Mouse (Mus musculus) gastrocnemius, postnatal 36 days (tissue): ENCODE measurements at regions not wholly inside any gene's neighbourhood (a gene's known extent, or its start where the extent isn't known, plus 50 kb on each side); places are given as distances from the start of the nearest gene placed in this dataset.

Experiments
- DNase-seq, 2 experiments: peaks; one replicate each; pipeline ENCODE4 v3.0.0; 2022
- intact Hi-C: fragments of 180-260 bp; cut with DNase I; formaldehyde crosslinking; loops from one replicate; pipeline ENCODE4 v1.15.1; 2025

GRCm38 (mm10) chr2:160256251-160256650, 77.7 kb downstream of the Gm826 start:
- intact Hi-C loops = no loop called here
- DNase-seq = no peak

DNA sequence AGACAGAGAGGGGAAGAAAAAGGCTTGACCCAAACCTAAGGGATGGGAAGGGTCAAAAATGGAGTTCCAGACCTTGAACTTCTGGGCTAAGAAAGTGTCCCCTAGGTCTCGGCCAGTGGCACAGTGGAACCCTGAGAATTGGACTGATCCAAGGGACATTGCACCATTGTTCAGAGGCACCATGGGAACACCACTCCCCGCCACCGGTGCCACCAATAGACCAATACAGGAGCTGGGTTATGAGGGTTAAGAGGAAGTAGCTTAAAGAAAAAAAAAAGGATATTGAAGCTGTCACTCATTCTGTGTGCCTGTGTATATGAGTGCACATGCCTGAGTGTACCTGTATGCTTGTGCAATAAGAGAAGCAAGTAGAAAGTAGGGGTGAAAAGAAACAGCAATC, 83.7 kb downstream of the Gm826 start:
- intact Hi-C loops = no loop called here
- DNase-seq = no peak

DNA sequence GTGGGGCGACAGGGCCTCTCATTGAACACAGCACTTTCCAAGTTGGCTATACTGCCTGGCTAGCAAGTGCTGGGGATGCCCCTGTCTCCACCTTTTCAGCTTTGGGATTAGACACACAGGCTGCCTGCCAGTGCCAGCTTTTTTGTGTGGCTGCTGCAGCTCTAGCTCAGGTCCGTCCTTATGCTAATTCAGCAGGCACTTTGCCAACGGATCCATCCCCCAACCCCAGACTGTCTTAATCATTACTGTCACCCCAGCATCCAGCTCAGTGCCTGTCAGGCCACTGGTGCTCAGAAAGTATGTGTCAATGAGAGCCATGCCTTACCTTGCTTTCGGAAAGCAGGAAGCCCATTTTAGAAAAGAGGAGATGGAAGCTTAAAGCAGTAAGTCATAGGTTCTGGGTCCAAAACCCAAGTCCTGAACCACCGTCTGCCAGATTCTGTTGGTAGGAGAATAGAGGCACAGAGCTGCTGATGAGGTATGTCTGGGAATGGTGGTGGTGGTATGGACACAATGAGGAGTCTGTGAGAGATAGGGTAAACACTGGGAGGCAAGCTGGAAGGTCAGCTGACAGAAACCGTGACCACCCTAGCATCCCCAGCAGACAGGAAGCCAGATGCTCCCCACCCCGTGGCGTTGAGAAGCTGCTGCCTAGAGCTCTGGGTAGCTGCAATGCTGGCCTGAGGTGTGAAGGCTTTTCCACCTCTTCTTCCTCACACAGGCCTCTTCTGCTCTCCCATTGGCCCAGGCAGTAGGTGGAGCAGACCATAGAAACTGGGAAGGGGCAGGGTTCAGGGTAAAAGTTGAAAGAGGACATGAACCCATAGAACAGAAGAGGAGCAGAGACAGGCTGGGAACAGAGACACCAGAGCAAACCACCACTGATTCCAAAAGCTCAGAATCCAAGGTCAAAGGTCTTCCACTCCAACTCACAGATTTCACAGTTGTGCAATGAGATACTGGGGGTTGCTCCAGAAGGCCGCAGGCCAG, 84.6 kb downstream of the Gm826 start:
- no peak for DNase-seq

GRCm38 (mm10) chr2:160247286-160247685, 86.7 kb downstream of the Gm826 start:
- intact Hi-C loops = no loop called here
- no peak for DNase-seq

More for the DNA sequence above, 84.6 kb downstream of the Gm826 start:
- intact Hi-C loops = no loop called here

DNA sequence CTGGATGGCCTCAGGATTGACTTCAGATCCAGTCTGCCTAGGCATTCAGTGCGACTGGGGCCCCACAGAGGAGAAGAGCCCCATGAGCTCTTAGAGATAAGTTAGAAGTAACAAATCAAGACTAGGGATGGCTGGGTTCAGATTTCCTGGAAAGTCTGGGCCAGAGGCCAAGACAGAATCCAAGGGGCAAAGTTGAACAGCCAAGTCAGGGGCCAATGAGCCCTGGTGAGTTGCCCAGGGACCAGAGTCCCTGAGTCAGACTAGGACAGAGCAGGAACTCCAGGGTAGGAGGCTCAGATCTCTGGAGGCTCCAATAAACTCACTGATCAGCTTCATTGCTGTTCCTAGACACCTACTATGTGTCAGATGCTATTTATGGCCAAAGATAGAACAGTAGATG, 87.6 kb downstream of the Gm826 start:
- no peak for DNase-seq
- intact Hi-C loops = no loop called here

GRCm38 (mm10) chr2:160244866-160245265, 89.1 kb downstream of the Gm826 start:
- intact Hi-C loops = no loop called here
- DNase-seq = no peak

DNA sequence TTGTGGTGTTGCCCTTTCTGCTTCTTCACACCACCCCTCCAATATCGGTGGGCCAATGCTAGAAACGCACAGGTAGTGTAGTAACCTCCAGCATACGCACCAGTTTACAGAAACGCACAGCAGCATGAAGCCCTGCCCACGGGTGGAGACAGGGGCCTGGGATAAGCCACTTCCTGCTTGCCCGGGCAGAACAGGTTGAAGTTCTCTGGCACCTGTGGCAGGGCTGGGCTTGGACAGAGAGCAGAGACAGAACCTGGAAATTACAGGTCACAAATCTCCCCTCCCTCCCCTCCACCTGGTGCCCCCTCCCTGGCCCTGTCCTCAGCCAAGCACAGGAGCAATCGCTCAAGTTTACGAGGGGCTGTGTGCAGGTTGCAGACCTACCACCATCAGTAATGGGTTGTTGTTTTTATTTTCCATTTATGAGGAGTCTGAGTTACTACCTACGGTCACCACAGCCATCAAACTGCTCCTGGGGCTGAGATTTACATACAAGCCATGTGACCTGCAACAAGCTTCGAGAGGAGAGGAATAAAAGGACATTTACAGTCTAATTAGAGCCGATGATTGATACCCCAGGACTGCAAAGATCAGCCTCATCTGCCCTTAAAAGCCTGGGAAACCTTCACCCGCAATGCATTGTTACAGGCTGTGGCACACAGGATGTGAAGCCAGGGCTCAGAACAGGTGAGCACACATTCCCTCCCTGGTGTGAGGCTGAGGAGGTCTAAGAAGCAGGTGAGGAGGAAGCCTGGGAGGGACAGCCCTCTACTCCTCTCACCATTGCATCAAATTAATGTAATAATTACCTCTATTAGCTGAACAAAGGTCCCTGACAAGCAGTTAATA, 93.2 kb downstream of the Gm826 start:
- intact Hi-C loops = no loop called here

GRCm38 (mm10) chr2:160237436-160238104, 96.4 kb downstream of the Gm826 start:
- no peak for DNase-seq
- intact Hi-C loops = no loop called here

More for the DNA sequence above, 93.2 kb downstream of the Gm826 start:
- DNase-seq = no peak

DNA sequence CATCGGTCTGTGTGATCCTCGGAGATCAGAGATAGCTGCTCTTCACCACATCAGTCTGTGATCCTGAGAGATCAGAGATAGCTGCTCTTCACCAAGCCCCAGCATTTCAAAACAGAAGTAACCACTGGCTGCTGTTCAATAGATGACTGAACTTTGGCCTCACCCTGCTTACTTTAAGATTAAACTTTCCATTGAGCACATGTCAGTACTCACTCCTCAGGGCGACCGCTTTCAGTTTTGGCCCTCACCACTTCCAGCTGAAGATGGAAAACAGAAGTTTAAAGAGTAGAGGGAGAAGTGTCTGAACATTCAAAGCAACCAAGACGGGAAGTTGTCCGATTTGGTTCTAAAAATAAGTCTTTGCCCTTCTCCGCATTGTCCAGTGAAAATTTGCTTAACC, 97.2 kb downstream of the Gm826 start:
- intact Hi-C loops = no loop called here

GRCm38 (mm10) chr2:160230786-160231185, 103.2 kb downstream of the Gm826 start:
- DNase-seq = no peak
- intact Hi-C loops = no loop called here

More for the DNA sequence above, 97.2 kb downstream of the Gm826 start:
- no peak for DNase-seq

DNA sequence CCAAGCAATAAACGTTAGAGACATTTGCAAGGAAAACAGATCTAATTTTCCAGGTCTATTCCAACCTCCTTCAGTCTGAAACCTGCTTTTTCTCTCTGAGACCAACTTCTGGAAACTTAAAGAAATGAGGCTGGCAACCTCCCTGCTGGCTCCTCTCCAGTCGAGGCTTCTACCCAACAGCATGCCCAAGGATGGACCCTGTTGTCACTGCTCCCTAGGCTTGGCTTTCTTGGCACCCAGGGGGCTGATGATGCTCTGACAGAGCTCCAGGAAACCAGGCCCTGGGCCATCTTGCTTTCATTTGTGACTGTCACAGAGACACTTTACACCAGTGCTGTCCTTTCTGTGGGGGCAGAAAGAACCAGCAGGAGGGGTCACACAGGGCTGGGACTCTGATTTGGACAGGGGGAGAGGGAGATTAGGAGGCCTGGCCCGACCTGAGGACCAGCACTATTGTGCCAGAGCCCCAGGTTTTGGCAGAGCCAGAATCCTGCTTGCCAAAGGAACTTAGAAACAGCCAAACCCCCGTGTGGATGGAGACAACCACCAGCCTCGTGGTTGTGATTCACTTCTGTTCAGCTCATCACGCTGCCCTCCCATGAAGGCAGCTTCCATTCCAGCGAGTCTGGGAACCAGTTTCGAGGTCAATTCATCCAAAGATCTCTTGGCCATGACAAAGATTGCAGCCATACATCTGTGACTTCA, 105.5 kb downstream of the Gm826 start:
- intact Hi-C loops = no loop called here
- DNase-seq = no peak

- intact Hi-C loops = no loop called here
- no peak for DNase-seq
Measured at GRCm38 (mm10) chr2:160225450-160225849, 108.5 kb downstream of the Gm826 start.

DNA sequence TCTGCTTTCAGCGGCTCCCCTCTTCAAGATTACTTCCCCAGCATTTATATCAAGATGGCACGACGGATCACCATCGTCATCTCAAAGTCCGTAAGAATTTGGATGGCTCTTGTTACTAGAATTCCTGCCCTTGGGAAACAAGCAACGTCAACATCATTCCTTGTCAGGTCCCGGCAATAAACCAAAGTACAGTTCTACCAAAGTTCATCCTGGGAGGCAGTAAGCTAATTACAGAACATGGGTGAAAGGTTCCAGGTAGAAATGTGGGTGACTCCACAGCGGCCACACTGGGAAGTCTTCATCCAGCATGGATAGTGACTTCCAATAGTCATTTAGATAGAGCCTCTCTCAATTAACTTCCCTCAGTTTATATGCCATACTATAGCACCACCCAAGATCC, 110.6 kb downstream of the Gm826 start:
- intact Hi-C loops = no loop called here
- DNase-seq = no peak

- intact Hi-C loops = no loop called here
- DNase-seq = no peak
Measured at GRCm38 (mm10) chr2:160221772-160222171, 112.2 kb downstream of the Gm826 start.

GRCm38 (mm10) chr2:160220562-160221021, 113.4 kb downstream of the Gm826 start:
- intact Hi-C loops = no loop called here
- no peak for DNase-seq

DNA sequence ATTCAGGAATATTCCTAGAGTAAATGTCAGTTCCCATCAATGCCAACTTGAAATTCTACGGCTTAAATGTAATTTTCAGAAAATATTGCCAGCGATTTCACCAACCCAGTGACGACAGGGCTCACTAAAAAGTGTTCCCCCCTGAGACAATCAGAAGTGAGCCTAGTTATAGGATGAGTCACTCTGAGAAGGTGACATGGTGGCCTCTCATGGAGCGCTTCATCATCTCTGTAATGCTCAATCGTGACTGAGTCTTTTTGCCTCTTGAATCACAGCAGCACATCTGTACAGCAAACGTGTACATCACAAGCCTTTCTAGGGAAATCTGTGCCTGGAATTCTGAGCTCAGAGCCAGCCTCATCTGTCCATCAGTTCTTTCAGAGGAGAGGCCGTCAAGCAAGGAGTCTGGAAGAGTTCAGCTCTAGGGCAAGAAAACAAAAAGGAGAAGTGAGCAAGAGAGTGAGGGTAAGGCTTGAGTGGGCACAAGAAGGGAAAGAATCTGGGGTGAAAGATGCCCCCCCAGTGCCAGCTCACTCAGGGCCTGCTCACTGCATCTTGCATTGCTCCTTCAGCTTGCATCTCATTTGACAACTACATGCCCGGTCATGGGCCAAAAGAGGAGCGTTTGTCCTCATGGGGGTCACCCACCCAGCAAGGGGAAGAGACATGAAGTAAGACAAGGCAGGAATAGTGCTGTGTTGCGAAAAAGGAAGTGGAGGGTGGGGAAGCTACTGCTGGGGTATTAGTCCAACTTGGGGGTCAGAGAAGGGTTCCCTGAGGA, 119.7 kb downstream of the Gm826 start:
- intact Hi-C loops = no loop called here
- no peak for DNase-seq

DNA sequence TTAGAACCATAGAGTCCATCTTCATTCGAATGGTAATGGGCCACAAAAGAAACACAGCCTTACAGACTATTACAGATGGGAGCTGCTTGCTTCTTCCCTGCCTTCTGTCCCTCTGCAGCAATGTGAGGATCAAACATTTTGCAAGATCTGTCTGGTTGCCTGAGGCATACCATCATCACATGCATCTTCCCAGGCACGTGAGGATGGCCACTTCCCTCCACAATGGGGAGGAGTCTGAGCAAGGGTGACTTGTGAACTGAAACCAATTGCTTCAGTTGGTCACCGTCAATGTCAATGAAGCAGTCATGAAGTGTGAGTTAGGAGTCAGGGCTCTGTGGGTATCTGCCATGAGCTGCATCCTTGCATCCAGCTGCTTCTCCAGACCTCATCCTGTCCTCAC, 123.5 kb downstream of the Gm826 start:
- intact Hi-C loops = no loop called here
- no peak for DNase-seq

DNA sequence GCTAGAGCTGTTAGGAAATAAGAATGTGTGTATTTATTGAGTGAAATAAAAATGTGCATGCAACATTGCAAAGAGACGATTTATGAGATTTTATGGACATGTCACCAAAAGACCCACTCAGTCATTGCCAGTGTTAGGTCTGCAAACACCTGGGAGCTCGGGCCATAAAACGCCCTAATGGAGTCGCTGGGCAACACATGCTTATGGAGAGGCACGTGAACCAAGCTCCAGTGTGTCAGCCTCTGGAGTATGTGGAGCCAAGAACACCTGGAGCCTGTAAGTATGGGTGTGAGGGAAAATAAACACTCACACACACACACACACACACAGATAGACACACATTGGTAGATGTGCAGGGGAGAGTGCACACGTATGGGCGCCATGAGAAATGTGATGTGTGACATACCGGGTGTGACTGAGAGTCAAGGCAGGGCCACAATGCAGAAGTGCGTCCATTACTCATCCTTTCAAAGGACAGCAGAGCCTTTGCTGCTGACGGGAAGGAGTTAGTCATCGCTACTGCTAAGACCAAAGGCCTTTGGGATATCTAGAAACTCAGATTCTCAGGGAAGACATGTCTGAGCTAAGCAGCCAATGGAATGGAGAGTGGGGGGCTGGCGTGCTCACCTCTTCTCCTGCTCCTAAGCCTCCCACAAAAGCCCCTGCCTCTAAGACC, 124.2 kb downstream of the Gm826 start:
- intact Hi-C loops = no loop called here

DNA sequence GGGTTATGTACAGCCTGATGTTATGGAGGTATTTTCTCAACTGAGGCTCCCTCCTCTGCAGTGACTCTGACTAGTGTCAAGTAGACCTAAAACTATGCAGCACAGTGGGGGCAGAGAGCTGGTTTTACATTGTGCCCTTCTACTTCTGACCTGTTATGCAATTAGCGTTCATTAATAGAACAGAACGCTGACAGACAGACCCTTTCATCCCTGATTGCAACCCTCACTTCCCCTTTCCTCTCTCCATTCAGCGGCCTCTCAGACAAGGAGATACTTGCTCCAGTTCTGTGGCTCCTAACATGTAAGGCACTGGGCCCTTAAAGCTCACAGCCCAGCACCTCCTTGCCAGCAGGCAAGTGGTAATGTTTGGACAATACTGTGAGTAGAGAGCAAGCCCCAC, 125.7 kb downstream of the Gm826 start:
- no peak for DNase-seq
- intact Hi-C loops = no loop called here

More for the DNA sequence above, 124.2 kb downstream of the Gm826 start:
- no peak for DNase-seq
